Mouse (Mus musculus): Measurements from ENCODE around the gene Rps6ka2. TPM values are rescaled to one million over a fixed set of nuclear protein-coding genes. Genes with fewer than 3 reads are reported as not detected.

Gene Rps6ka2
- polyA plus RNA-seq, 1 experiment from 2014 or later, result 8.4 TPM

Other genes with a start within 250 kb of the Rps6ka2 start
- gene Rsph3b, start 221.4 kb upstream of the Rps6ka2 start, polyA plus RNA-seq (2015; fragmentation: Nextera tagmentation; extraction: Ambion mirVana), result 63.4 and 65.6 TPM in 2 replicates
- gene Tagap1, start 209.0 kb upstream of the Rps6ka2 start, polyA plus RNA-seq (2015; fragmentation: Nextera tagmentation; extraction: Ambion mirVana), result 43.6 and 45.9 TPM in 2 replicates
- 567 and 580 TPM in 2 replicates for gene Rnaset2b, start 199.5 kb upstream of the Rps6ka2 start, polyA plus RNA-seq (2015; fragmentation: Nextera tagmentation; extraction: Ambion mirVana)
- 0.20 and 0.38 TPM in 2 replicates for gene Gm49721, start 191.2 kb upstream of the Rps6ka2 start, polyA plus RNA-seq (2015; fragmentation: Nextera tagmentation; extraction: Ambion mirVana)
- 0.43 and 0.47 TPM in 2 replicates for gene Gm1604a, start 144.5 kb upstream of the Rps6ka2 start, polyA plus RNA-seq (2015; fragmentation: Nextera tagmentation; extraction: Ambion mirVana)
- not detected in 2 replicates for gene Tcp10a, start 154.5 kb downstream of the Rps6ka2 start, polyA plus RNA-seq (2015; fragmentation: Nextera tagmentation; extraction: Ambion mirVana)
- gene Ttll2, start 182.6 kb downstream of the Rps6ka2 start, polyA plus RNA-seq (2015; fragmentation: Nextera tagmentation; extraction: Ambion mirVana), result not detected in 2 replicates
- not detected in 2 replicates for gene Gm49630, start 201.9 kb downstream of the Rps6ka2 start, polyA plus RNA-seq (2015; fragmentation: Nextera tagmentation; extraction: Ambion mirVana)
- gene Unc93a2, start 215.3 kb downstream of the Rps6ka2 start, polyA plus RNA-seq (2015; fragmentation: Nextera tagmentation; extraction: Ambion mirVana), result not detected in 2 replicates